Mouse (Mus musculus): ENCODE results near the gene Krt24. TPM values are rescaled to one million over a fixed set of nuclear protein-coding genes. Genes with fewer than 3 reads are reported as not detected.
"Not testable (repeated sequence)": the region's sequence is repeated elsewhere in the genome, so short reads cannot be mapped to it uniquely, and the experiment has no call there.

Krt24 gene
- total RNA-seq, 2 experiments from 2014 or later = not detected

DNA sequence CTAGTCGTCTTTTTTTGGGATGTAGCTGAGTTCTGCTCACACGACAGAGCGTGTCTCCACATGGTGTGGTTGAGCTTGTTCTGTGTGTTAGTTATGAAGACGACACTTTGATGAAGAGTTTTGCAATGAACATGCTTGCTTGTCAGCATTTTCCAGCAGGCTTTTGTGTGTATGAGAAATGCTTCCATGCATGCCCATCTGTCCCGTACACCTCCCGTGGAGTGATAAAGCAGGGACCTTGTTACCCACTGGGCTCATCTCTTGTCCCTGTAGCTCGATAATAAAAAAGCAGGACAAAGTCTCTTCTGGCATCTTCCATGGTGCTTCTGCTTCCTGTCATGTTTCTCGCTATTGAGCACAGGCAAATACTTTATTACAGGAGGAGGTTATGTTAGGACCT, 32.4 kb downstream of the Krt24 start:
- no peak for DNase-seq

DNA sequence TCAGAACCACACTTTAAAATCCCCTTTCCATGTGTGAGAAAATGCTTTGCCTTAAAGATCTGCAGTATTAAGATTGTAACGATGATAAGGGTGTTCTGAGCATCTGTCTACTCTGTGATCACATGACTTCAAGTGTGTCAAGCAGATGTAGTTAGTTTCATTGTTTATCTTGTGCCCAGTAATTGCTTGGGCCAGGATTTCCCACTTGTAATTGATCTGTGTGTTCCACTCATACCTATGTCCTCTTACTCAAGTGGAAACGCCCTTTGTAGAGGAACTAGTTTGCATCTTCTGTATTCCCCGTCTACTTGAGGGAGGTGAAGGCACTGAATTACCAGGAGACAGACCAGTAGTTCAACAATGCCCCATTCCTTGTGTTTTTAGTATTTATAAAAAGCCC, 34.4 kb downstream of the Krt24 start:
- no peak for DNase-seq

DNA sequence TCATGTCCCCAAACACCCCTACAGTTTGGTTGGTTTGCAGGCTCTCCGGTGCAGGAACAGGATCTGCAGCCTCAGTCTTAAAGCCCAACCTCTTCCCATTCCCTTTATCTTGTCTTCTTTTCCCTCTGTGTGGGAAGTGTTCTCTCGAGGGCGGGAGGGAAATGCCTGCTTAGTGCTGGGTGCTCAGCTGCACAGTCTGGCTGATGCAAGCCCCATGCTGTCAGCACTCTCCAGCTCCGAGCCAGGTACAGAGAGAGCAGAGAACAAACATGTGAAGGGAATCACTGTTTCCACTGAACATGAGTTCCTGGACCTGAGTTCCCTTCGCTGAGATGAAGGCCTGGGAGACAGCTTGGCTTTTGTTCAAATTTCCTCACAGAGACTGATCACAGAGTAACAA, 34.8 kb downstream of the Krt24 start:
- peak; percentile 20 to 40 for DNase-seq

DNA sequence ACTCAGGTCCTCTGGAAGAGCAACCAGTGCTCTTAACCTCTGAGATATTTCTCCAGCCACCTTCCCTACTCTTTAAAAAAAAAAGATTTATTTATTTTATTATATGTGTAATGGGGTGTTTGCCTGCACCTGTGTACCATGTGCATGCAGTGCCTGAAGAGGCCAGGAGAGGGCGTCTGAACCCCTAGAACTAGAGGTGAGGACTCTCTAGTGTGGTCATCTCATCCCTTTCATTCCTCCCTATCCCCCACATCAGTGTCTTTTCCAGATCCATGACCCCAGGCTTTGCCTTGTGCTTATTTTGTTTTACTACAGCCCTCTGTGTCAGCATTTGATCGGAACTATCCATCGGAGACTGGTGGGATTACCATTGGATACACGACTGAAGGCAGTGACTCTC, 35.9 kb downstream of the Krt24 start:
- DNase-seq = no peak

GRCm38 (mm10) chr11:99247916-99248315, 37.1 kb downstream of the Krt24 start:
- no peak for DNase-seq

GRCm38 (mm10) chr11:99244519-99244918, 40.5 kb downstream of the Krt24 start:
- DNase-seq = not testable (repeated sequence)

- DNase-seq = peak; percentile 29 to 31
Observed at GRCm38 (mm10) chr11:99243820-99244374, 41.2 kb downstream of the Krt24 start, which contains the start of gene Krt222. Gene Krt222 (minus strand): TSS chr11:99244085.

- DNase-seq = no peak
Observed at GRCm38 (mm10) chr11:99243200-99243819, 41.8 kb downstream of the Krt24 start.

- DNase-seq = no peak
Observed at GRCm38 (mm10) chr11:99242056-99242455, 43.0 kb downstream of the Krt24 start.

DNA sequence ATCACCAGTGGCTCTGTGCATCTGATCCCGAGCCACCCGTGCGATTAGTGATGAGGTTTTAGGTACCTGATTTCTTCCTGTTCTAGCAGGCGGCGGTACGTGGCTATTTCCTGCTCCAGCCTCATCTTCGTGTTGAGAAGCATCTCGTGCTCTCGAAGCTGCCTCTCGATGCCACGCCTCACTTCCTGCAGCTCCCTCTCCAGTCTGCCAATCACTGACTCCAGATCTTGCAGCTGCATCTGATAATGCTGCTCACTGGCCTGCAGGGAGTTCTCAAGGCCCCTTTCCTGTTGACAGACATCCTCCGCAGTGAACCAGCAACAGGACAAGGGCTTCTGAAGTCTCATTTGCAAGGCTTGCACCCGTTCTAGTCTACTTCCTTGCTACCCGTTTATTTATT, 46.6 kb downstream of the Krt24 start:
- no peak for DNase-seq

DNA sequence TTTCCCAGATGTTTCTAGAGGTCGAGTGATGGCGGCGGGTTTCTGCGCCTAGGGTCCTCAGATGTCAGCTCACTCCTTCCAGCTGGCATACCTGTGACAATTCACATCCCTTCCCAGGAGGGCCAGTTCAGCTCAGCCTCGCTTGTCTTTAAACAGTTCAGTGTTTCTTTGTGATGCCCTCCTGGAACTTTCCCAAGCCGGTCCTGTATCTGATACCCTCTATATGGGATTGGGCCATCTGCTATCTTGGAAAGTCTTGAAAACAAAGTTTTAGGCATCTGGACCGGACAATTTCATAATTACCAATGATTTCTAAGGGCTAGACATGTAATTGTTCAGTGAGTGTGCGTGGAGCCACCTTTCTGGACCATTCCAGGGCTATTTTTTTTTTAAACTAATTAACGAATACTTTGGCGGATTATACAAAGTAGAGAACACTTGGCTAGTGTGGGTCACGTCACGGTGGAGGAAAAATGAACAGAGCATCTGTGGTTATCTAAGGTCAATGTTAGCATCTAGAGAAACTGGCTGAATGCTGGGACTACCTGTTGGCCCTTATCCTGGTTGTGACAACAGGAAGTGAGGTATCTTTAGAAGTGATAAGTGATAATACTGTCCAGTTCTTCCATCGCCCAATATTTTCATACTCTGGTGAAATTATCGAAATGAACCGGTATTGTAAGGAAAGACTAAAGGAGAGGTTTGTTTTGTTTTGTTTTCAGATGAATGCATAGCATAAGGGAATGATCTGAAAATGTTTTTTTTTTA, 53.8 kb downstream of the Krt24 start:
- DNase-seq = no peak

GRCm38 (mm10) chr11:99230261-99231048, 54.6 kb downstream of the Krt24 start, which contains the start of gene Smarce1:
Gene Smarce1 (minus strand): TSS chr11:99231017.
- DNase-seq = peak; percentile 72 to 78

Other genes with a start within 250 kb of the Krt24 start
- 10 to 100 TPM; 71.4 to 72.1 TPM for gene Igfbp4, start 244.0 kb downstream of the Krt24 start, total RNA-seq (2021)
- not detected for gene Tns4, start 196.0 kb downstream of the Krt24 start, total RNA-seq (2021)
- gene Ccr7, start 130.2 kb downstream of the Krt24 start, total RNA-seq (2021) = not detected
- gene Smarce1, start 54.2 kb downstream of the Krt24 start, total RNA-seq (2021) = 10 to 100 TPM; 56.6 to 60.4 TPM
- gene Krt222, start 41.2 kb downstream of the Krt24 start, total RNA-seq (2021) = 10 to 100 TPM; 23.5 to 23.9 TPM
- gene Krt25, start 37.7 kb upstream of the Krt24 start, total RNA-seq (2021) = not detected
- not detected for gene Krt26, start 52.7 kb upstream of the Krt24 start, total RNA-seq (2021)
- not detected for gene Krt27, start 65.8 kb upstream of the Krt24 start, total RNA-seq (2021)
- gene Krt28, start 89.6 kb upstream of the Krt24 start, total RNA-seq (2021) = under 1 TPM; 0.27 to 0.30 TPM
- gene Krt10, start 104.1 kb upstream of the Krt24 start, total RNA-seq (2021) = 10 to 100 TPM; 15.3 to 17.5 TPM
- gene Krt12, start 137.0 kb upstream of the Krt24 start, total RNA-seq (2021) = under 1 TPM; 0.61 to 0.97 TPM
- not detected for gene Krt20, start 152.9 kb upstream of the Krt24 start, total RNA-seq (2021)
- not detected for gene Krt23, start 207.9 kb upstream of the Krt24 start, total RNA-seq (2021)
- not detected for gene Krt39, start 236.1 kb upstream of the Krt24 start, total RNA-seq (2021)

Measured in layer of hippocampus, postnatal 36 days (tissue).